Mouse (Mus musculus): ENCODE data around the gene Adamtsl1. TPM values are rescaled to one million over a fixed set of nuclear protein-coding genes. Genes with fewer than 3 reads are reported as not detected.

Adamtsl1 gene
- total RNA-seq, 2 experiments from 2014 or later, result 7.1 to 10.3 TPM

GRCm38 (mm10) chr4:86030208-86030607, 516.2 kb downstream of the Adamtsl1 start:
- no peak for DNase-seq (ENCODE audit: extremely low spot score in 1 of 2, low spot score in 1 of 2)

- DNase-seq (ENCODE audit: extremely low spot score in 1 of 2, low spot score in 1 of 2), result no peak
These were observed 517.1 kb downstream of the Adamtsl1 start for GRCm38 (mm10) chr4:86031041-86031440.

- DNase-seq (ENCODE audit: extremely low spot score in 1 of 2, low spot score in 1 of 2), result no peak
These were observed 526.9 kb downstream of the Adamtsl1 start for GRCm38 (mm10) chr4:86040921-86041320.

- DNase-seq (ENCODE audit: extremely low spot score in 1 of 2, low spot score in 1 of 2), result no peak
These were observed 531.5 kb downstream of the Adamtsl1 start for GRCm38 (mm10) chr4:86045448-86045847.

GRCm38 (mm10) chr4:86045876-86046275, 531.9 kb downstream of the Adamtsl1 start:
- no peak for DNase-seq (ENCODE audit: extremely low spot score in 1 of 2, low spot score in 1 of 2)

- no peak for DNase-seq (ENCODE audit: extremely low spot score in 1 of 2, low spot score in 1 of 2)
These were observed 532.9 kb downstream of the Adamtsl1 start for GRCm38 (mm10) chr4:86046881-86047280.

GRCm38 (mm10) chr4:86053487-86054237, 539.7 kb downstream of the Adamtsl1 start:
- DNase-seq (ENCODE audit: extremely low spot score in 1 of 2, low spot score in 1 of 2), result peak; percentile 20 to 42

- DNase-seq (ENCODE audit: extremely low spot score in 1 of 2, low spot score in 1 of 2), result no peak
These were observed 546.6 kb downstream of the Adamtsl1 start for GRCm38 (mm10) chr4:86060614-86061013.

GRCm38 (mm10) chr4:86068376-86068775, 554.4 kb downstream of the Adamtsl1 start:
- DNase-seq (ENCODE audit: extremely low spot score in 1 of 2, low spot score in 1 of 2), result no peak

GRCm38 (mm10) chr4:86068875-86069718, 555.1 kb downstream of the Adamtsl1 start:
- no peak for DNase-seq (ENCODE audit: extremely low spot score in 1 of 2, low spot score in 1 of 2)

GRCm38 (mm10) chr4:86074871-86075270, 560.9 kb downstream of the Adamtsl1 start:
- no peak for DNase-seq (ENCODE audit: extremely low spot score in 1 of 2, low spot score in 1 of 2)

GRCm38 (mm10) chr4:86077355-86077754, 563.4 kb downstream of the Adamtsl1 start:
- no peak for DNase-seq (ENCODE audit: extremely low spot score in 1 of 2, low spot score in 1 of 2)

GRCm38 (mm10) chr4:86077854-86078253, 563.9 kb downstream of the Adamtsl1 start:
- DNase-seq (ENCODE audit: extremely low spot score in 1 of 2, low spot score in 1 of 2), result peak in 1 of 2 experiments; percentile 21

- DNase-seq (ENCODE audit: extremely low spot score in 1 of 2, low spot score in 1 of 2), result no peak
These were observed 573.5 kb downstream of the Adamtsl1 start for GRCm38 (mm10) chr4:86087508-86087907.

- DNase-seq (ENCODE audit: extremely low spot score in 1 of 2, low spot score in 1 of 2), result no peak
These were observed 589.2 kb downstream of the Adamtsl1 start for GRCm38 (mm10) chr4:86103207-86103606.

GRCm38 (mm10) chr4:86108325-86108724, 594.4 kb downstream of the Adamtsl1 start:
- DNase-seq (ENCODE audit: extremely low spot score in 1 of 2, low spot score in 1 of 2), result no peak

GRCm38 (mm10) chr4:86119067-86119466, 605.1 kb downstream of the Adamtsl1 start:
- DNase-seq (ENCODE audit: extremely low spot score in 1 of 2, low spot score in 1 of 2), result no peak

- DNase-seq (ENCODE audit: extremely low spot score in 1 of 2, low spot score in 1 of 2), result no peak
These were observed 608.5 kb downstream of the Adamtsl1 start for GRCm38 (mm10) chr4:86122431-86122830.

- peak; percentile 20 to 66 for DNase-seq (ENCODE audit: extremely low spot score in 1 of 2, low spot score in 1 of 2)
These were observed 610.4 kb downstream of the Adamtsl1 start for GRCm38 (mm10) chr4:86124374-86124773.

GRCm38 (mm10) chr4:86126636-86127035, 612.7 kb downstream of the Adamtsl1 start:
- no peak for DNase-seq (ENCODE audit: extremely low spot score in 1 of 2, low spot score in 1 of 2)

GRCm38 (mm10) chr4:86158551-86158950, 644.6 kb downstream of the Adamtsl1 start:
- no peak for DNase-seq (ENCODE audit: extremely low spot score in 1 of 2, low spot score in 1 of 2)

Measured in layer of hippocampus, postnatal 25 days (tissue).